Mouse (Mus musculus) erythroblast, embryonic 14.5 days (primary cell): ENCODE data around the gene Nol10.

Experiments used
- GATA1 ChIP-seq: IDR thresholded peaks from 2 replicates; pipeline ENCODE4 v1.6.1; 2012; ENCODE audit warnings: low read length, inconsistent platforms, mixed read lengths
- TAL1 ChIP-seq: IDR thresholded peaks from 3 replicates; pipeline ENCODE4 v1.6.1; 2012; ENCODE audit warnings: low read length, inconsistent platforms, mixed read lengths

GRCm38 (mm10) chr12:17463706-17464105, 115.4 kb downstream of the Nol10 start:
- TF ChIP-seq TAL1 (no peak), GATA1 (no peak)
